In genomic region chr3:95803851-95804250, GRCm38 (mm10) we compare ENCODE assay signal across 28 mouse cellular contexts.
"Had no signal": no experiment of that assay in that cellular context is flagged by ENCODE, and none has a peak within 500 bp of the region (broad histone marks: within the 10 kb centered on the region; RNA-seq: fewer than 3 reads in every experiment).

No protein-coding gene starts in this region.

- H3K9me3 ChIP-seq: embryonic facial prominence, embryonic 10.5 days; embryonic facial prominence, embryonic 12.5 days; embryonic facial prominence, embryonic 13.5 days; embryonic facial prominence, embryonic 15.5 days; forebrain, embryonic 10.5 days; forebrain, embryonic 12.5 days; forebrain, embryonic 13.5 days; forebrain, embryonic 15.5 days had no signal

- DNase-seq: cerebellum, adult 18-20 months; cerebellum, adult 2 months; cerebellum, adult 8-10 months; cerebellum, adult 9-10 months; cerebellum, adult 9-11 months; cerebellum, postnatal 10 days; cerebellum, postnatal 14 days; cerebellum, postnatal 25 days; cerebellum, postnatal 36 days; embryo, embryonic 11 days; forebrain, postnatal 0 days; gastrocnemius, adult 2 months; gastrocnemius, postnatal 10 days; gastrocnemius, postnatal 14 days; gastrocnemius, postnatal 25 days; gastrocnemius, postnatal 36 days; heart, adult 18-20 months had no signal

- H3K27me3 ChIP-seq: embryonic facial prominence, embryonic 12.5 days; embryonic facial prominence, embryonic 13.5 days; embryonic facial prominence, embryonic 15.5 days; forebrain, embryonic 12.5 days; forebrain, embryonic 13.5 days; forebrain, embryonic 15.5 days had no signal

- H3K4me2 ChIP-seq: embryonic facial prominence, embryonic 12.5 days; embryonic facial prominence, embryonic 13.5 days; embryonic facial prominence, embryonic 15.5 days; forebrain, embryonic 12.5 days; forebrain, embryonic 13.5 days; forebrain, embryonic 15.5 days had no signal

- H3K4me1 ChIP-seq: embryonic facial prominence, embryonic 10.5 days; embryonic facial prominence, embryonic 12.5 days; embryonic facial prominence, embryonic 13.5 days; embryonic facial prominence, embryonic 15.5 days; forebrain, embryonic 10.5 days; forebrain, embryonic 12.5 days; forebrain, embryonic 13.5 days; forebrain, embryonic 15.5 days had no signal

- H3K27ac ChIP-seq: embryonic facial prominence, embryonic 10.5 days; embryonic facial prominence, embryonic 12.5 days; embryonic facial prominence, embryonic 13.5 days; embryonic facial prominence, embryonic 15.5 days; forebrain, embryonic 10.5 days; forebrain, embryonic 12.5 days; forebrain, embryonic 13.5 days; forebrain, embryonic 15.5 days; gastrocnemius, adult 2 months had no signal

- ATAC-seq: forebrain, embryonic 13.5 days; forebrain, embryonic 14.5 days; forebrain, embryonic 15.5 days; forebrain, embryonic 16.5 days; forebrain, postnatal 0 days had no signal

- H3K4me3 ChIP-seq: embryonic facial prominence, embryonic 10.5 days; embryonic facial prominence, embryonic 12.5 days; embryonic facial prominence, embryonic 13.5 days; embryonic facial prominence, embryonic 15.5 days; erythroblast, embryonic 14.5 days; forebrain, embryonic 10.5 days; forebrain, embryonic 12.5 days; forebrain, embryonic 13.5 days; forebrain, embryonic 15.5 days; gastrocnemius, adult 2 months had no signal

- H3K9ac ChIP-seq: embryonic facial prominence, embryonic 12.5 days; embryonic facial prominence, embryonic 13.5 days; embryonic facial prominence, embryonic 15.5 days; forebrain, embryonic 12.5 days; forebrain, embryonic 13.5 days; forebrain, embryonic 15.5 days; forebrain, postnatal 0 days had no signal
